Mouse (Mus musculus): ENCODE data around the gene Trim72.

The Trim72 gene

DNA sequence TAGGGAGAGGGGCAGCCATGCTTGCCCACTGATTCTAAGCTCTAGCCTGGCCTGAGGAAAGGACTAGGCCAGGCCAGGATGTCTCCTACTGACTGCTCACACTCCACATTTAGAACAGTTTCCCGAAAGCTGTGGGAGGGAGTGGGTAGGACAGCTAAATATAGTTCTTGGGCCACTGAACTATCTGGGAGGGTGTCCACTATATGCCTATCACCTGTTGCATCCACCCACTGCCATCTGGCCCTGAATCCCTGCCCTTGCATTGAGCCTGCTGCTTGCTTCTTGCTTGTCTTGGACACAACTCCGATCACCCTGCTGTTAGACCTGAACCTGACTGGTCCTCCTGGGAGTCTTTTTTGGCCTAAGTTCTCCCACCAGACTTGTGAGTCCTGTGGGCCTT lies at the start of gene Trim72:
Gene Trim72 (plus strand): TSS at position 262 of the 400 bp plus-strand sequence.
- WGBS = 59% methylated on average over 2 of the region's 2 CpGs

DNA sequence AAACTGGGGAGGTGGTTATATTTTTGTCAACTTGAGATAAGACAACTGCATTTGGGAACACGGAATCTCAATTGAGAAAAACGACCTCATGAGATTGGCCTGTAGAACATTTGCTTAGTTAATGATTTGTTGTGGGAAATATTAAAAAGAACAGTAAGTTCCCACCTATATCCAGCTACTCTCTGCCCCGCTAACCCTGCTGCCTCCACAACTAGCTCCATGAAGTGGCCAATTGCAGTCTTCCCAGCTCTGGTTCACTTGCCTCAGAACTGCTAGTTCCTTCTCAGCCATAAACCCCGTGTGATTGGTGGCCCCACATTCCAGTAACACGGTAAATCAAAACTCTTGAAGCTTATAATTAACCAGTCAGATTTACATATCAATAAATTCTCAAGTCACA lies 44.4 kb upstream of the Trim72 start:
- 62% methylated on average over 5 of the region's 5 CpGs for WGBS

- 10% methylated on average over 10 of the region's 10 CpGs for WGBS
Observed at GRCm38 (mm10) chr7:127966371-127966918, 37.3 kb upstream of the Trim72 start.

DNA sequence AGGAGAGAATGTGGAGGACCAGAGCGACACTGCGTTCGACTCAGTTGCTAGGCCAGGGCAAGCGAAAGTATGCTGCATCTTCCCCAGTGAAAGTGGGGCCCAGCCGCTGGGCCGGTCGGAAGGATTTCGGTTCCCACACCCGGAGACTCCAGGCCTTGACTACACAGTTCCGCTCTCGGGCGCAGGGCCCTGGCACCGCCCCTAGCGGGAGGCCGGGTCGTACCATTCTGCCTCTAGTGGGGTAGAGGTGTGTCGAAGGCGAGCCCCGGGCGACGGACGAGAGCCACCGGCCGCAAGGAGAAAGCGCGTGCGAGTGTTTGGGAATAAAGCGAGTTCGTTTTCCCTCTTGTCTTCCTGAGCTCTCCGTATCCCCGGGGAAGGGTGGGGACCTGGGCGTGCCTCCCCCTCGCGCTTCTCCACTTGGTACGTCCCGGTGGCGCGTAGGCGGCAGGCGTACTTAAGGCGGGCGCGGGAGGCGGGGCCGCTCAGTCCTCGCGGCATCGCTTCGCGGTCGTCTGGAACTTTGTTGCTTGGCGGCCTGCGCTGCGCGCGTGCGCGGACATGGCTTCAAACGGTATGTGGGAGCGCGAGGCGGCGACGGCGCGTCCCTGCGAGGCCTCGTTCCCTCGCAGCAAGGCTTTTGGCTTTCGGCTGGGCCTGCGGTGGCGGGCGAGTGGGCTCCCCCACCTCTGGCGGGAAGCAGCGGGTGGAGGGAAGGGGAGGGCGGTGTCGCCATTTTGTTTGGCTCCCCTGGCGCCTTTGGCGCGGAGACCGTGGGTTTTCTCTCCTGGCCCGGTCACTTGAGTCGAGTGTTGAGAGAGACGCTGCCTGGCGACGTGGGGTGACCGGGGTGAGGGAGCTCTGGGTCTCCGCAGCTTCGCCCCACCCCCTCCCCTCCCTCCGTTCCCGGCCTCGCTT lies 36.5 kb upstream of the Trim72 start, which contains the start of gene Fus:
Gene Fus (plus strand): TSS at position 454 of the 918 bp plus-strand sequence.
- WGBS = under 1% methylated on average over 89 of the region's 92 CpGs

GRCm38 (mm10) chr7:127967922-127968828 lies 35.6 kb upstream of the Trim72 start:
- under 1% methylated on average over 39 of the region's 42 CpGs for WGBS

DNA sequence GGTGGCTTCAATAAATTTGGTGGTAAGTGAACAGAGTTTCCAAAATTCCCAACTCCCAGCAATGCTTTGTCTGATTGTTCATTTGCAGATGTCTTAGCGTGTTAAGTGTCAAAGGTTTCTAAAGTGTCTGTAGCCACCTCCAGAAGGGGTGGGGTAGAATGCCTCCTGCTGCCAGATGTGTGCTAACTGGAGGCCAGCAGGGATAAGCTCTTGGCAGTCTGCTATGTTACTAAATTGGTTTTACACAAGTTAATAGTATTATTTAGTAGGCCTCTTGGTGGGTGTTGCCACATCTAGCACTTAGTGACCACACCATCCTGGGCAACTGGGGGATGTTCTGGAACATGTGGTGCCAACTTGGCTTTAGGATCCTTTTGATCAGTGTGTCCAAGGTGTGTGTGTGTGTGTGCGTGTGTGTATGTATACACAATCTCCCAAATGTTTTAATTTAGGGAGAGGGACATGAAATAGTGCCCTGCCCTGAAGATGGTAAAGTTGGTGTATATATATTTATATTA lies 29.3 kb upstream of the Trim72 start:
- 74% methylated on average over 2 of the region's 2 CpGs for WGBS

DNA sequence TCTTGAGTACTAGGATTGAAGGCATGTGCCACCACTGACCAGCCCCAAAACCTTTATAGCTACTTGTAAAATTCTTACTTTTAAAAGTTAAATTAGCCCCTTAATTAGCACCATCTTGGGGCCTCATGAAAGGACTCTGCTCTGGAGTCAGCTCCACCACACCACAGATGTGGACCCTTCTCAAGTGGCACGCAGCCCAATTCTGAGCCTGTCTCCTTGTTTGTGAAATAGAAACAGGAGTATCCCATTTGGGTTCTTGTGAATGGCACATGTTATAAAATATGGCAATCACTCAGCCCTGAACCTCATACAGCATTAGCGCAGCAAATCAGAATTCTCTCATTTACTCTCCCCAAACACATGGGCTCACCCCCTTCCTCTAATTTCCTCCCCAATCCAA lies 24.9 kb upstream of the Trim72 start:
- 87% methylated on average over 2 of the region's 2 CpGs for WGBS

DNA sequence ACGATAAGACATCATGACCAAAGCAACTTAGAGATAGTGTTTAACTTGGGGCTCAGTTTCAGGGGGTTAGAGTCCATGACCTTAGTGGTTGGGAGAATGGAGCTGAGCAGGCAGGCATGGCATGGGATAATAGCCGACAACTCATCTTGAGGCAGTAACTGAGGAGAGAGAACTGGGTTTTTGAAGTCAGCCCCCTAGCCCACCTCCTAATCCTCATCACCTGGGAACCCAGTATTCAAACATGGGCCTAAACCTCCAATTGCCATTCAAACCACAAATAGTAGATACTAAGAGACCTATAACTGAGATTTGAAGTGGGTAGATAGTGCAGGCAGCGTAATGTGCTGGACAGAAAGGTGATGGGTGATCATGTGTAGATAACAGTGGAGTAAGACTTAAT lies 23.1 kb upstream of the Trim72 start:
- 88% methylated on average over 3 of the region's 3 CpGs for WGBS

DNA sequence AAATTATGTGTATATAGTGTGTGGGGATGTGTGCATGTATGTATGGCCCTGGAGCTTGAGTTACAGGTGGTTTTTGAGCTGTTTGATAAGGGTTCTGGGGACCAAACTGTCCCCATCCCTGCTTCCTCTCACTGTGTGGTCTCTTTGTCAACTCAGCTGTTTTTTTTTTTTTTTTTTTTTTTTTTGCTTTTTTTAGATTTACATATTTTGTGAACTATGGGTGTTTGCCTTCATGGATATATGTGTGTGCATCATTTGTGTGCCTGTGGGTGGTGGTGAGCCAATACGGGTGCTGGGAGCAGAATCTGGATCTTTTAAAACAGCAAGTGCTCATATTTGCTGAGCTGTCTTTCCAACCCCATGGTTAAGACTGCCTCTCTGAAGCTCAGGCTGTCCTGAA lies 14.8 kb upstream of the Trim72 start:
- whole genome bisulfite sequencing = 57% methylated on average over 1 of the region's 1 CpGs

- 46% methylated on average over 6 of the region's 6 CpGs for WGBS
Observed at GRCm38 (mm10) chr7:127991643-127992487, 11.9 kb upstream of the Trim72 start.

- WGBS = 34% methylated on average over 5 of the region's 5 CpGs
Observed at GRCm38 (mm10) chr7:127992488-127993340, 11.0 kb upstream of the Trim72 start.

GRCm38 (mm10) chr7:127993341-127993977 lies 10.3 kb upstream of the Trim72 start, which contains the start of gene Pycard:
Pycard (minus strand) TSS chr7:127993867.
- WGBS = 14% methylated on average over 18 of the region's 18 CpGs

- WGBS = 71% methylated on average over 1 of the region's 1 CpGs
Observed at GRCm38 (mm10) chr7:127999436-127999835, 4.3 kb upstream of the Trim72 start.

- WGBS = 45% methylated on average over 1 of the region's 1 CpGs
Observed at GRCm38 (mm10) chr7:128000068-128000950, 3.4 kb upstream of the Trim72 start.

DNA sequence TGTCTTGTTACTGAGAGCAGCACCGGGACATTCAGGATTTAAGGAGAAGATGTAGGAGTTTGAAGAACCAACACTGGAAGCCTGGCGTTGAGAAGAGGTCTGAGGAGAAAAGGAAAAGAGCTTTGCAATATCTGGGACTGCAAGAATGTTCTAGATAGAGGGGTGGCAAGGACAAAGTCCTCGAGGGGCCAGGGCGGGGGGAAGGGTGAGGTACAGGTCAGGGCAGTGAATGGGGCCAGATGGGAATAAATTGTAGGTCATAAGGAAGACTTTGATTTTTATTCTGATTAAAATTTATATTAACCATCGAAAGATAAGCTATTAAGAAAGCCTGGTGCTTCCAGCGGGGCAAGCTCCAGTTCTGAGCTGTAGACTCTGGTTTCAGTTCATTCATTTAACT lies 651 bp upstream of the Trim72 start:
- 83% methylated on average over 6 of the region's 6 CpGs for WGBS

DNA sequence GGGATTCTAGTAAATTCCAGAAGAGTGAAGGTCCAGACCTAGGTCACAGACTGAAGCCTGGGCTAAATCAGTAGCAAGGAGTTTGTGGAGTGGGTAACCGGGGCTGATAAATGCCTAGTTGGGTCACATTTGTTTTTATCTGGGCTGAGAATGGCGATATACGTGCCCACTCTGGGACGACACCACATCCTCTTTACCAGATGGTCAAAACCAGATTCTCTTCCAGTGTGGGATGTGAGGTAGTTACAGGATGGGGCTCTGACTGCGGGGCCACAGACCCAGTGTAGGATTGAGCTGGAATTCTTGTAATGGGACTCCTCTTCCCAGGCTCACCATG lies 369 bp downstream of the Trim72 start:
- WGBS = 55% methylated on average over 5 of the region's 5 CpGs

- WGBS = 49% methylated on average over 35 of the region's 35 CpGs
Observed at GRCm38 (mm10) chr7:128004487-128005362, 976 bp downstream of the Trim72 start.

All from cerebral cortex, adult 2 months (tissue).